Mouse (Mus musculus): ENCODE measurements around the gene Cdh13. TPM values are rescaled to one million over a fixed set of nuclear protein-coding genes. Genes with fewer than 3 reads are reported as not detected.
A peak's percentile ranks its signal among the peaks of the same experiment; 100 is the strongest.

Cdh13 gene
- polyA plus RNA-seq, 1 experiment = not detected

- H3K27ac ChIP-seq (ENCODE audit: control insufficient read depth, insufficient read depth, low read depth, low read length, poor library complexity) = no peak overlapping the region
- WGBS = 86% methylated on average over 3 of the region's 3 CpGs
- TF ChIP-seq POLR2A (IDR thresholded peaks at IDR 0.05; ENCODE audit: borderline replicate concordance, control insufficient read depth, low read depth, low read length) (no peak), CTCF (IDR thresholded peaks at IDR 0.05; ENCODE audit: control insufficient read depth, insufficient read depth, low read length) (no peak)
- H3K4me3 ChIP-seq (replicated peaks; ENCODE audit: control insufficient read depth, low read depth, low read length) = no peak overlapping the region
- H3K4me1 ChIP-seq (ENCODE audit: control insufficient read depth, insufficient read depth, low read length) = no peaks in the 10 kb centered on the region
Measured at GRCm38 (mm10) chr8:119254358-119254757, 970.8 kb downstream of the Cdh13 start.

DNA sequence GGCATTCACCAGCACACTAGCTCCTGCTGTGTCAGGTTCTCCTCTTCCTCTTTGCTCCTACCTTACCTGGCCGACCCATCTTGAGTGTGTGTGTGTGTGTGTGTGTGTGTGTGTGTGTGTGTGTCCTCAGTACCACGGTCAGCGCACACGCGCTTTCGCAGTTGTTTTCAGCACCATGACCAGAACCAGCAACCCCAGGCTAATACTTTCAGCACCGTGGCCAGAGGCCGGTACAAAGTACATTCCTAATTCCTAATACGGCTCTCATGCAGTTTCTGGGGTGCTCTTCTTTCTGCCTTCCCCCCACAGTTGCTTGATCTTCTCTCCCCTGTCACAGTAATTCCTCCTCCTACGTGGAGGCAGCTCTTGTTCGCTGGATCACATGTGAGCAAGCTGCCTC, 975.1 kb downstream of the Cdh13 start:
- H3K27ac ChIP-seq (ENCODE audit: control insufficient read depth, insufficient read depth, low read depth, low read length, poor library complexity) = no peak overlapping the region
- no peaks in the 10 kb centered on the region for H3K4me1 ChIP-seq (ENCODE audit: control insufficient read depth, insufficient read depth, low read length)
- no peak overlapping the region for H3K4me3 ChIP-seq (replicated peaks; ENCODE audit: control insufficient read depth, low read depth, low read length)
- WGBS = 33% methylated on average over 11 of the region's 11 CpGs
- TF ChIP-seq CTCF (IDR thresholded peaks at IDR 0.05; ENCODE audit: control insufficient read depth, insufficient read depth, low read length) = no peak

DNA sequence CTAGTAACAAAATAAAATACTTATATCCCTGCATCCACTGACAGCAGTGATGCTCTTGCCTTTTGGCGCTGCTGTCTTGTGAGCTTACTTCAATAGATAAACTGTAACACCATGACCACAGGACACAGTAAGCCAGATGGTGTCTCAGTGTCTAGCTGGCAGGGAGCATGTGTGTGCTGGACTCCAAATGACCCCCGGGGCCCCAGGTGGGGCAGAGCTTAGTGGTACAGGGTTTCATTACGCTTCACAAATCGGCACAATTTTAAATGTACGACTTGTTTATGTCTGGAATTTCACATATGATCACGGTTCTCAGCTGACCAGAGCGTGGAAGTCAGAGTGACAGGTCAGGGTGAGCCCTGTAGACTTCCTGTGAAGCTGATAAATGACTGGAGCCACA, 980.2 kb downstream of the Cdh13 start:
- TF ChIP-seq POLR2A (IDR thresholded peaks at IDR 0.05; ENCODE audit: borderline replicate concordance, control insufficient read depth, low read depth, low read length) (no peak), CTCF (IDR thresholded peaks at IDR 0.05; ENCODE audit: control insufficient read depth, insufficient read depth, low read length) (no peak)
- no peaks in the 10 kb centered on the region for H3K4me1 ChIP-seq (ENCODE audit: control insufficient read depth, insufficient read depth, low read length)
- 76% methylated on average over 7 of the region's 7 CpGs for WGBS
- no peak overlapping the region for H3K27ac ChIP-seq (ENCODE audit: control insufficient read depth, insufficient read depth, low read depth, low read length, poor library complexity)
- H3K4me3 ChIP-seq (replicated peaks; ENCODE audit: control insufficient read depth, low read depth, low read length) = no peak overlapping the region

DNA sequence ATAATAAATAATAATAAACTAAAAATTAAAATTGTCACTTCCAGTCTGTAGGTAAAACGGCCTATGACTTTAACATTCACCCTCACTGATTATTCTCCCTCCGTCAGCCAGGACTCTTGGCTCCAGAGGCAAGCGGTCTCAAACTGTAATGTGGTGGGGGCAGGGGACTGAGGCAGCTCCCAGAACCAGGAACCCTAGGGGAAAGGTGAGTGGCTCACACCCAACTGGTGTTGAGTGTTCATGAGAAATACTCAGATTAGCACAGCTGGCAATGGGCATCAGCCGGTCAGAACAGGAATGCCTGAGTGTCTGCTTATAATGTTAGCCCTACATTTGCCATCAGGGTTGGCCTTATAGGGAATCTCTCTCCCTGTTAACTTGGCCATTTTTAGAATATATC, 982.8 kb downstream of the Cdh13 start:
- no peaks in the 10 kb centered on the region for H3K4me1 ChIP-seq (ENCODE audit: control insufficient read depth, insufficient read depth, low read length)
- WGBS = 78% methylated on average over 4 of the region's 4 CpGs
- H3K4me3 ChIP-seq (replicated peaks; ENCODE audit: control insufficient read depth, low read depth, low read length) = no peak overlapping the region
- TF ChIP-seq CTCF (IDR thresholded peaks at IDR 0.05; ENCODE audit: control insufficient read depth, insufficient read depth, low read length) (no peak), POLR2A (IDR thresholded peaks at IDR 0.05; ENCODE audit: borderline replicate concordance, control insufficient read depth, low read depth, low read length) (no peak)
- no peak overlapping the region for H3K27ac ChIP-seq (ENCODE audit: control insufficient read depth, insufficient read depth, low read depth, low read length, poor library complexity)

- H3K27ac ChIP-seq (ENCODE audit: control insufficient read depth, insufficient read depth, low read depth, low read length, poor library complexity) = no peak overlapping the region
- TF ChIP-seq CTCF (IDR thresholded peaks at IDR 0.05; ENCODE audit: control insufficient read depth, insufficient read depth, low read length) (no peak), POLR2A (IDR thresholded peaks at IDR 0.05; ENCODE audit: borderline replicate concordance, control insufficient read depth, low read depth, low read length) (no peak)
- 28% methylated on average over 3 of the region's 3 CpGs for WGBS
- no peak overlapping the region for H3K4me3 ChIP-seq (replicated peaks; ENCODE audit: control insufficient read depth, low read depth, low read length)
- no peaks in the 10 kb centered on the region for H3K4me1 ChIP-seq (ENCODE audit: control insufficient read depth, insufficient read depth, low read length)
Measured at GRCm38 (mm10) chr8:119269576-119269975, 986.0 kb downstream of the Cdh13 start.

- H3K4me1 ChIP-seq (ENCODE audit: control insufficient read depth, insufficient read depth, low read length) = no peaks in the 10 kb centered on the region
- TF ChIP-seq CTCF (IDR thresholded peaks at IDR 0.05; ENCODE audit: control insufficient read depth, insufficient read depth, low read length) = no peak
- no peak for TF ChIP-seq POLR2A (IDR thresholded peaks at IDR 0.05; ENCODE audit: borderline replicate concordance, control insufficient read depth, low read depth, low read length)
- no peak overlapping the region for H3K27ac ChIP-seq (ENCODE audit: control insufficient read depth, insufficient read depth, low read depth, low read length, poor library complexity)
- 81% methylated on average over 9 of the region's 9 CpGs for WGBS
- H3K4me3 ChIP-seq (replicated peaks; ENCODE audit: control insufficient read depth, low read depth, low read length) = no peak overlapping the region
Measured at GRCm38 (mm10) chr8:119270371-119270770, 986.8 kb downstream of the Cdh13 start.

DNA sequence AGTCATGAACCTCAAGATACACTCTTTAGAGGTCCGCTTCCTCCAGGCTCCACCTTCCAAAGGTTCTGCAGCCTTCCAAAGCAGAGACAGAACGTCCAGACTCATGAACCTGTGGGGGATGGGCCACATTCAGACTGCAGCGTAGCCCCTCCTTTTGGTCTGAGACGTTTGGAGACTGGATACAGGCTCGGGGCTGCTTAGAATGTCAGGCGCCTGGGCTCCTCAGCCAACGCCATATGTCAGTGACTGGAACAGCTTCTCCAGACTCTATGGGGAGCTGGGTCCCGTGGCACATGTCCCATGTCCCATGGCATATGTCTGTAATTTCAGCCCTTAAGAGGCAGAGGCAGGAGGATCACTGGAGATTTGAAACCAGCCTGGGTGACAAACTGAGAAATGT, 989.4 kb downstream of the Cdh13 start:
- Histone ChIP-seq H3K4me3 (replicated peaks; ENCODE audit: control insufficient read depth, low read depth, low read length) (no peak overlapping the region), H3K27ac (ENCODE audit: control insufficient read depth, insufficient read depth, low read depth, low read length, poor library complexity) (no peak overlapping the region), H3K4me1 (ENCODE audit: control insufficient read depth, insufficient read depth, low read length) (peaks cover 2% of the 10 kb centered on the region; the same call in 1 of the 2 replicates)
- no peak for TF ChIP-seq POLR2A (IDR thresholded peaks at IDR 0.05; ENCODE audit: borderline replicate concordance, control insufficient read depth, low read depth, low read length)
- TF ChIP-seq CTCF (IDR thresholded peaks at IDR 0.05; ENCODE audit: control insufficient read depth, insufficient read depth, low read length) = no peak
- 70% methylated on average over 8 of the region's 8 CpGs for WGBS

GRCm38 (mm10) chr8:119275442-119275841, 991.9 kb downstream of the Cdh13 start:
- WGBS = 70% methylated on average over 1 of the region's 1 CpGs
- TF ChIP-seq CTCF (IDR thresholded peaks at IDR 0.05; ENCODE audit: control insufficient read depth, insufficient read depth, low read length) (peak; percentile 5; the same call in 1 of the 2 replicates), POLR2A (IDR thresholded peaks at IDR 0.05; ENCODE audit: borderline replicate concordance, control insufficient read depth, low read depth, low read length) (no peak)
- Histone ChIP-seq H3K4me3 (replicated peaks; ENCODE audit: control insufficient read depth, low read depth, low read length) (no peak overlapping the region), H3K27ac (ENCODE audit: control insufficient read depth, insufficient read depth, low read depth, low read length, poor library complexity) (no peak overlapping the region), H3K4me1 (ENCODE audit: control insufficient read depth, insufficient read depth, low read length) (peaks cover 2% of the 10 kb centered on the region; the same call in 1 of the 2 replicates)

- H3K27ac ChIP-seq (ENCODE audit: control insufficient read depth, insufficient read depth, low read depth, low read length, poor library complexity) = no peak overlapping the region
- no peak overlapping the region for H3K4me3 ChIP-seq (replicated peaks; ENCODE audit: control insufficient read depth, low read depth, low read length)
- TF ChIP-seq CTCF (IDR thresholded peaks at IDR 0.05; ENCODE audit: control insufficient read depth, insufficient read depth, low read length) = no peak
- TF ChIP-seq POLR2A (IDR thresholded peaks at IDR 0.05; ENCODE audit: borderline replicate concordance, control insufficient read depth, low read depth, low read length) = no peak
- WGBS = 82% methylated on average over 3 of the region's 3 CpGs
- H3K4me1 ChIP-seq (ENCODE audit: control insufficient read depth, insufficient read depth, low read length) = peaks cover 2% of the 10 kb centered on the region; the same call in 1 of the 2 replicates
Measured at GRCm38 (mm10) chr8:119277047-119277451, 993.5 kb downstream of the Cdh13 start.

Data from bone marrow, adult 2 months (tissue).